Mouse (Mus musculus) heart, embryonic 16.5 days (tissue): Measurements from ENCODE around the gene Mndal. TPM values are rescaled to one million over a fixed set of nuclear protein-coding genes. Genes with fewer than 3 reads are reported as not detected.
"Not testable (repeated sequence)": the region's sequence is repeated elsewhere in the genome, so short reads cannot be mapped to it uniquely, and the experiment has no call there.

Experiments
- ATAC-seq: fragments of 200-750 bp; cut with Nextera tagmentation; replicated peaks from 2 replicates; pipeline ENCODE4 v1.8.0; 2017; ENCODE audit warnings: moderate number of reproducible peaks; ENCODE audit not compliant: insufficient read depth, low FRiP score; ENCODE audit errors: extremely low read depth
- H3K27ac ChIP-seq: fragments of 300-500 bp; sonication (generic); 2 replicates; pipeline ENCODE4 v1.5.1; 2014; ENCODE audit warnings: mild to moderate bottlenecking, low read length, control low read depth, moderate library complexity
- H3K27me3 ChIP-seq: fragments of 300-500 bp; sonication (generic); 2 replicates; pipeline ENCODE4 v1.6.1; 2014; ENCODE audit warnings: low read length, mixed read lengths; ENCODE audit not compliant: control insufficient read depth, insufficient read depth
- H3K36me3 ChIP-seq: fragments of 300-500 bp; sonication (generic); 2 replicates; pipeline ENCODE4 v1.6.1; 2014; ENCODE audit not compliant: control insufficient read depth, insufficient read depth
- H3K4me1 ChIP-seq: fragments of 300-500 bp; sonication (generic); 2 replicates; pipeline ENCODE4 v1.6.1; 2014; ENCODE audit warnings: low read length, mixed read lengths; ENCODE audit not compliant: control insufficient read depth, insufficient read depth
- H3K4me2 ChIP-seq: fragments of 300-500 bp; sonication (generic); 2 replicates; pipeline ENCODE4 v1.6.1; 2014; ENCODE audit warnings: low read depth, mild to moderate bottlenecking, control low read depth, low read length
- H3K4me3 ChIP-seq: fragments of 300-500 bp; sonication (generic); 2 replicates; pipeline ENCODE4 v1.5.1; 2014; ENCODE audit warnings: mild to moderate bottlenecking, control low read depth, low read length
- H3K9ac ChIP-seq: fragments of 300-500 bp; sonication (generic); 2 replicates; pipeline ENCODE4 v1.6.1; 2014; ENCODE audit warnings: low read length, control low read depth
- H3K9me3 ChIP-seq: fragments of 300-500 bp; sonication (generic); replicated peaks from 2 replicates; pipeline ENCODE4 v1.6.1; 2016; ENCODE audit warnings: low read length; ENCODE audit not compliant: control insufficient read depth
- WGBS: fragments of 180-500 bp; shearing (Covaris S2); extraction: QIAGEN DNeasy Blood & Tissue Kit; methylation state at CpG from one replicate; pipeline ENCODE4 v1.1.7; 2014; 5-methylcytosine and 5-hydroxymethylcytosine counted together
- polyA plus RNA-seq: library from polyadenylated mRNA; unstranded; fragments of >200 nt; fragmentation: Nextera tagmentation; extraction: Ambion mirVana; gene quantifications from 2 replicates; pipeline ENCODE4 v1.2.1, GENCODE M21; 2015

Gene Mndal
- polyA plus RNA-seq, 1 experiment from 2014 or later = 12.2 TPM

GRCm38 (mm10) chr1:173802689-173803281 is 139.5 kb downstream of the Mndal start:
- ATAC-seq, H3K4me3 ChIP-seq, H3K27ac ChIP-seq: not testable (repeated sequence)

GRCm38 (mm10) chr1:173802207-173802606 is 140.1 kb downstream of the Mndal start:
- WGBS = 44% methylated on average over 3 of the region's 3 CpGs
- H3K4me1 ChIP-seq, H3K4me3 ChIP-seq, H3K27ac ChIP-seq, H3K9ac ChIP-seq, H3K36me3 ChIP-seq, H3K4me2 ChIP-seq, ATAC-seq, H3K9me3 ChIP-seq, H3K27me3 ChIP-seq: not testable (repeated sequence)

More at GRCm38 (mm10) chr1:173802689-173803281, 139.5 kb downstream of the Mndal start:
- not testable (repeated sequence) for H3K9me3 ChIP-seq, H3K27me3 ChIP-seq, H3K4me1 ChIP-seq, H3K4me2 ChIP-seq, H3K9ac ChIP-seq, H3K36me3 ChIP-seq
- 63% methylated on average over 2 of the region's 2 CpGs for WGBS

DNA sequence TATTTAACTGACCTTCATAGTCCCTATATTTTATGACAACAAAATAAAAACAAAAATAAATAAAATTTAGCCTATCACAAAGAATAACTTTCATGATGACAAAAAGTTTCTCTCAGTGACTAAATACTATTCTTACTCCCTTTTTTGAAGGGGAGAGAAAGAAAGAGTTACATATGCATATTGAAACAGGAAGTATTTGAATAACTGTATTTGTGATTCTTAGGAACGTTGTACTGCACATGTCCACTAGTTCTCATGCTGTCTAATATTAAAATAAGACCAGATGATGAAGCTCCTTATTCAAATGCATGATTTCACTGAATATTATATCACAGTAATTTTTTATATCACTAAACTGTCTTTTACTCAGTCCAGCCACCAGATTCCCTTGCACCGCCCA is 140.5 kb downstream of the Mndal start:
- not testable (repeated sequence) for H3K4me1 ChIP-seq, H3K4me2 ChIP-seq, H3K9me3 ChIP-seq, H3K27ac ChIP-seq, H3K4me3 ChIP-seq, ATAC-seq, H3K9ac ChIP-seq, H3K36me3 ChIP-seq, H3K27me3 ChIP-seq
- WGBS = 75% methylated on average over 2 of the region's 2 CpGs

Other genes with a start within 250 kb of the Mndal start
- gene Ifi207, start 200.7 kb downstream of the Mndal start, polyA plus RNA-seq = 0.49 and 0.88 TPM in 2 replicates
- gene Ifi204, start 175.5 kb downstream of the Mndal start, polyA plus RNA-seq = 3.1 and 6.9 TPM in 2 replicates
- 2.1 and 4.2 TPM in 2 replicates for gene Ifi211, start 29.4 kb downstream of the Mndal start, polyA plus RNA-seq
- gene Ifi203, start 181 bp upstream of the Mndal start, polyA plus RNA-seq = 2.2 and 4.0 TPM in 2 replicates
- not detected in 2 replicates for gene Ifi202b, start 40.3 kb upstream of the Mndal start, polyA plus RNA-seq
- 1.0 and 1.5 TPM in 2 replicates for gene Ifi205, start 89.3 kb upstream of the Mndal start, polyA plus RNA-seq
- 0.06 TPM in 1 of 2 replicates, not detected in the other for gene Olfr433, start 98.2 kb upstream of the Mndal start, polyA plus RNA-seq
- not detected in 2 replicates for gene Olfr432, start 106.7 kb upstream of the Mndal start, polyA plus RNA-seq
- gene Olfr430, start 124.1 kb upstream of the Mndal start, polyA plus RNA-seq = not detected in 2 replicates
- gene Olfr429, start 141.8 kb upstream of the Mndal start, polyA plus RNA-seq = not detected in 2 replicates
- gene Olfr427, start 154.4 kb upstream of the Mndal start, polyA plus RNA-seq = not detected in 2 replicates
- gene Olfr231, start 178.7 kb upstream of the Mndal start, polyA plus RNA-seq = not detected in 2 replicates
- gene Olfr424, start 189.0 kb upstream of the Mndal start, polyA plus RNA-seq = not detected in 2 replicates
- gene Olfr420, start 213.1 kb upstream of the Mndal start, polyA plus RNA-seq = not detected in 2 replicates
- 1.6 and 1.8 TPM in 2 replicates for gene Spta1, start 230.3 kb upstream of the Mndal start, polyA plus RNA-seq